Mouse (Mus musculus): ENCODE measurements around the gene Gm44511.
A peak's percentile ranks its signal among the peaks of the same experiment; 100 is the strongest.
"Not testable (repeated sequence)": the region's sequence is repeated elsewhere in the genome, so short reads cannot be mapped to it uniquely, and the experiment has no call there.

Gm44511 gene

DNA sequence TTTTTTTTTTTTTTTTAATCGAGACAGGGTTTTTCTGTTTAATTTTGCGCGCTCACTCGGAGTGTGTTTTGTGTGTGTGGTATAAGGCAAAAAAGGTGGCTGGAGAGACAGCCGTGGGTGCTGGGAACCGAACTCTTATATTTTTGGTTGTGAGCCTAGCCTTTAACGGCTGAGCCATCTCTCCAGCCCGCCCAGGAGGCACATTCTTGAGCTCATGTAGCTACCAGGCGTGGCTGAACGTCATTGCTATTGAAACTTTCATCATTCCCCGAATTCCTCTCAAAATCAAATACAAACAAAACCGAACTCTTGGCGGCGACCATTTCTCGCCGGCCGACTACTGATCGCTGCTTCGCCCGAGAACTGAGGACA is 27.4 kb downstream of the Gm44511 start:
- DNase-seq: peak; percentile 67 to 86

DNA sequence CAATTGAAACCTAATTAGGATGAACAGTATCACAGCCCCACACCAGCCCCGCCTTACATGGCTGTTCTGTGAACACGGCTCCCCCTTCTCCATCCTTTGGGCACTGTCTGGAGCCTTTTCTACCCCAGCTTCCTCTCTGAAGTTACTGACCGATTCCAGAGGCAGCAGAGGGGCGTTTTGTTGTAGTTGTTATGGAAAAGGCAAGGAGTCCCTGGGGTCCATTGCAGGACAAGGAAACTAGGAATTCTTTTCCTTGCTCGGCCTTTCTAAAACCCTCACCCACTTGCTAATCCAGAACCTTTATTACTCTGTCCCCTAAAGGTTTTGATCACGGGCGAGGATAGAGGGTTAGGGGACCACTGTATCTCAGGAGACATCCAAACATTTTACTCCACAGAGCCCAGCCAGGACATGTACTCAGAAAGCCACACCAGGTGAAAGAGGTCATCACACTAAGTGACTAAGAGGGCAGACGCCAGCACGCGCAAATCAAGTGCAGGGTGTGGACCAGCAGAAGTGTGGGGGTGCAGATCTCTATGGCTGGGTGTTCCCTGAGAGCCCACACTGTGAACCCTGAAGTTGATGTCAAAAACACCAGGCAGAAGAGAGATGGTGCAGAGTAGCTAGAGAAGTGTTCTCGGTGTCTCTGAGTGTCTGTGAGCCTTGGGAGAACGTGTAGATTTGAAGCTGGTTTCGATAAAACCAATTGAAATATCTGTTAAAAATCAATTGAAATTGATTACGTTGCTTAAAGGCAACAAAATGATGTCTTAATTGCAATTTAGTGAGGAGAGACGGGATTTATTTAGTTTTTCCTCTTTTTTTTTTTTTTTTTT is 28.0 kb downstream of the Gm44511 start:
- no peak for DNase-seq

DNA sequence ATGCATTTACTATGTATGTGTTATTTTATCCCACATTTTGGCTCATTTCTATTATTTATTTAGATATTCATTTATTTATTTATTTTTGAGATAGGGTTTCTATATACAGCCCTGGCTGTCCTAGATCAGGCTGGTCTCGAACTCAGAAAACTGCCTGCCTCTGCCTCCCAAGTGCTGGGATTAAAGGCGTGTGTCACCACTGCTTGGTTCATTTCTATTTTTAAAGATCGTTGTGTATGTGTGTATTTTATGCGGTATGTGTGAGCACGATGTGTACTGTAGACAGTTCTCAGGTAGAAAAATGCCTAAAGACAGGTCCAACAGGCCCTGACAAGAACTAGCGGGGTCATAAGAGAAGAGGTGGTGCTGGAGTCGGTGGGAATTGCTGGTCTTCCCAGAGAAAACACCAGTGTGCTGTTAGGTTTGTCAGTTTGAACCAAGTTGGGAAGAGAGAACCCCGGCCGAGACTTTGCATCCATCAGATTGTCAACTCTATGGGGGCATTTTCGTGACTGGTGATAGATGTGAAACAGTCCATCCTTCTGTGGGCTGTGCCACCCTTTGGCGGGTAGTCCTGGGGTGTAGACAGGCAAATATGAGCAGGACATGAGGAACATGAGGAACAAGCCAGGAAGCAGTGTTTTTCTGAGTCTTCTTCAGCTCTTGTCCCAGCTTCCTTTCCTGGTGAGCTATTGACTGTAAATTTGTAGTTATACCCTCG is 28.8 kb downstream of the Gm44511 start:
- DNase-seq: no peak

DNA sequence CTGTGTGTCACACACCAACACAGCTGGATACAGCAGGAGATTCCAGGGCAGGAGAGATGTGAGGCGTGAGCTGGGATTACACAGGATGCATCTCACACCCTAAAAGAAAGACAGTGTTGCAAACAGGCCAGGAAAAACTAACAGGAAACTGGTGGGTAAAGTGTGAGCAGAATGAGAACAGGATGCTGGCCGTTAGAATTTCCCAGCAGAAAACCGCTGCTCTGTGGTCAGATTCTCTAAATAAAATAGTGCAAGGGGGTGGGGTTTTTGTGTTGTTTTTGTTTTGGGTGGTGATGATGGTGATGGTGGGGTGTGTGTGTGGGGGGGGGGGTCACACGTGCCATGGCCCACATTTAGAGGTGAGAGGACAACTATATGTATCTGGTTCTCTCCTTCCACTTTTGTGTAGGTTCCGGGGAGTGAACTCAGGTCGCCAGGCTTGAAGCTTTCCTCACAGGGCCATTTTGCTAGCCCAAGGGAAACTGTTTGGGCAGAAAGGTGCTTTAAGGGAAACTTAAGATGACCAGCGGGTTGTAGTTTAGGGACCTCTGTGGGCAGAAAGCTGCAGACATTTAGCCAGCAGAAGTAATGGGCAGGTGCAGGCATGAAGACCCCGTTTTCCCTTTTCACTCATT is 29.7 kb downstream of the Gm44511 start:
- no peak for DNase-seq

DNA sequence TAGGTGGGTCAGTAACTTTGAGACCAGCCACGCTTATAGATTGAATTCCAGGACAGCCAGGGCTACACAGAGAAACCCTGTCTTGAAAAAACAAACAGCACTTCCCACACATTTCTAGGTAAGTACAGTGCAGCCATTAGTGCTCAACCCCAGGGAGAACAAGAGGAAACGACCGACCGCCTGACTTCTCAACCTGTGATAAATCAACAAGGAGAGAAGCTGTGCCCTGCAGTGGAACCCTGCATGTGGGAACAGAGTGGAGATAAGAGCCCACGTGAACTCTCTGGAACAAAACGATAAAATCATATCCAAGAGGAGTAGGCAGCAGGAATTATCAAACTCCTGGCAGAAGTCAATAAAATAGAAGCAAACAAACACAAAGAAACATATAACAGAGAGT is 32.4 kb downstream of the Gm44511 start:
- DNase-seq: no peak

DNA sequence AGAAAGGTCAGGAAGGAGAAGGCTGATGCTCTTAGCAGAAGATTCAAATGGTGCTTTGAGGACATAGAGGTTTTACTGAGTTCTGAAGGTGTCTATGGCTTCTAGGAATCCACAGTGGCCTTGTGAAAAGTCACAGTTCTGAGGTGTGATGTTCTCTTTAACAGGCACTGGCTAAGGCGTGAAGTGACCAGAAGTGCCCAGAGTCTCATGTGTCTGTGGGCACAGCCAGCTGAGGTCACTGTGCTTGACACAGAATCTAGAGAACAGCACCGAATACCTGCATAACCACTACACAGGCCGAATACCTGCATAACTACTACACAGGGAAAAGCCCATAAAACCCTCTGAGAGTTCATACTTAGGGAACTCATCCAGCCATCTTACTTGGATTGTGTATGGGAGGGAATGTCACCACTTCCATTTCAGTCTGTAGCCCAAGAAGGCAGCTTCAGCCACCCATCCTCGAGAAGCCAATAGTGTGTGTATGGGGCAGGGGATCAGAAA is 35.6 kb downstream of the Gm44511 start:
- DNase-seq: not testable (repeated sequence)

DNA sequence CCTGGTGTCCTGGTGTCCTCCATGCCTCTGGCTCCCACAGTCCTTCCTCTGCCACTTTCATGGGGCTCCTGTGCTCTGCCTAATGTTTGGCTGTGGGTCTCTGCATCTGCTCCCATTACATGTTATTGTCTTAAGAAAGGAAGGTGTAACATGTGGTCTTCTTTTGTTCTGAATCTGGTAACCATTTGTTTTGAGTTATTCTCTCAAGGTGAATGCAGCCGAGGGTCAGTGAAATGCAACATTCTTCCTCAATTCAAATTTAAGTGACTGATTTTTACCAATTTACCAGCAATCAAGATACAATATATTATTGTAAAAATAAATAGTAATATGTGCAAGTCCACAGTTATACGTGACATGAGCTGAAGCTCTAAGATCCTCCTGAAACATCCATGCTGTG is 37.0 kb downstream of the Gm44511 start, which contains the start of gene Klrb1c:
Gene Klrb1c (minus strand): TSS at position 101 of the 400 bp plus-strand sequence.
- no peak for DNase-seq

DNA sequence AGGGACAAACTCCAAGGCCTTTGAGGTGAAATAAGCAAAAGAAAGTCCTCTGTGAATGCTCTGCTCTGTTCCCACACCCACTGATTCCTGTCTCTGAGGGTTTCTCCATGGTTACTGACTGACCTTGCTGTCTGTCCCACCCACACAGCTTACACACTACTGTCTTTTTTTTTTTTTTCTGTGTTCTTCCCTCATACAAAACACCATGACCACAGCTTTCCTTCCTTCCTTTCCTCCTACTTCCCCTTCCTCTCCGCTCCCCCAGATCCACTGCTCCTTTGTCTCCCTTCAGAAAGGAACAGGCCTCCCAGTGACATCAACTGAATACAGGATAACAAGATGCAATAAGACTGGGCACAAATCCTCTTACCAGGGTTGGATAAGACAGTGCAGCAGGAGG is 37.6 kb downstream of the Gm44511 start:
- no peak for DNase-seq

DNA sequence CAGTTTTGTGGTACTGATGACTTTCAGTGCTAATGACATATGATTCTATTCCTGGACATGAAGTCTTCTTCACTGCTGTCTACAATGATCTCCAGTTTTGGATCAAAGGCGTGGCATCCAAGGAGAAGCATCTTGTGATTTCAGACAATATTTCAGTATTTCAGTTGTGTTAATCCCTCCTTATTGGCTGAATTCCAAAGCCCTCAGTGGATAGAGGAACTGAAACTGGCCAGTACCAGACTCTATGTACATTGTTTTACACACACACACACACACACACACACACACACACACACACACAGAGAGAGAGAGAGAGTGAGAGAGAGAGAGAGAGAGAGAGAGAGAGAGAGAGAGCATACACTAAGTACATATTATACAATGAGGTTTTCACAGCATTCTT is 39.7 kb downstream of the Gm44511 start:
- DNase-seq: not testable (repeated sequence)

DNA sequence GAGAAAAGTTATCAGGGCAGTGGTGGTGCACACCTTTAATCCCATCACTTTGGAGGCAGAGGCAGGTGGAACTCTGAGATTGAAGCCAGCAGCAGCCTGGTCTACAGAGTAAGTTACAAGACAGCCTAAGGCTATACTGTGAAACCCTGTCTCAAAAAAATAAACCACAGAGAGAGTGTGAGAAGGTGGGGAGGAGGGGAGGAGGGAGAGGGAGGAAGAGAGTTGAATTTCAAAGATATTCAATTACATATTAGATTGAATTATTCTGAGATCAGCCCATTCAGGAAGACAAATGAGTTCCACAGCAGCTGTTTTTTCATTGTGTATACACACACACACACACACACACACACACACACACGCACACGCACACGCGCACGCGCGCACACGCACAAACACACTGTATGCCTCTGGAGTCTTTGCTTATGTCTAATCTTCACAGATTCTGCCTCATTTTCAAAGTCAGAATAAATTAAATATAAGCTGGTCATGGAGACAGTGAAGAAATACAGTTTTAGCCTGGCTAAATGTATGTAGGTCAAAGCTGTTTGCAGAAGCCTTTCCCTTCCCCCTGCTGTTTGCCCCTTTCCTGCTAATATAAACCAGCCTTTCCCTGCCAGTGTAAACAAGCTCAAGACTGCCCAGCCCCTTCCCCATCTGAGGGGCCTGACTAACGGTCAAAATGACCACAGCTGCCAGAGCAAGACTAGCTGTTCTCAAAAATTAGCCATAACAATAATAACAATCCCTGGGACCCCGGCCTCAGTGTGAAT is 56.4 kb downstream of the Gm44511 start:
- DNase-seq: no peak

DNA sequence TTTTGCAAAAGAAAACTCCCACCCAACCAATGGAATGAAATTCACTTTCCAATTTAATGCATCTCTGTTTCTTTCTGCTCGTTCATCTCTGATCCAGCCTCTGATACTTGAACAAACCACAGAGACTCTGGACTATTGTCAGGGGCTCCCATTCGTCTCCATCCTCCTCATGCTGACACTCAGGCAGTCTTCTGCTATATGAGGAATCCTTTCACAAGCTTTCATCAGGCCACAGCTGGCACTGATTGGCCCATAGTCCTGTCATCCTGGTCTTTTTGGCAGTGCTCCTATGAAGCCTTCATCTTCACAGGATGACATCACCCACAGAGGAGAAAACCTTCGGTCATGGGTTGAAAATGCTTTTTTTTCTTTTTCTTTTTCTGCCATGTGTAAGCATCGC is 58.1 kb downstream of the Gm44511 start:
- DNase-seq: no peak

DNA sequence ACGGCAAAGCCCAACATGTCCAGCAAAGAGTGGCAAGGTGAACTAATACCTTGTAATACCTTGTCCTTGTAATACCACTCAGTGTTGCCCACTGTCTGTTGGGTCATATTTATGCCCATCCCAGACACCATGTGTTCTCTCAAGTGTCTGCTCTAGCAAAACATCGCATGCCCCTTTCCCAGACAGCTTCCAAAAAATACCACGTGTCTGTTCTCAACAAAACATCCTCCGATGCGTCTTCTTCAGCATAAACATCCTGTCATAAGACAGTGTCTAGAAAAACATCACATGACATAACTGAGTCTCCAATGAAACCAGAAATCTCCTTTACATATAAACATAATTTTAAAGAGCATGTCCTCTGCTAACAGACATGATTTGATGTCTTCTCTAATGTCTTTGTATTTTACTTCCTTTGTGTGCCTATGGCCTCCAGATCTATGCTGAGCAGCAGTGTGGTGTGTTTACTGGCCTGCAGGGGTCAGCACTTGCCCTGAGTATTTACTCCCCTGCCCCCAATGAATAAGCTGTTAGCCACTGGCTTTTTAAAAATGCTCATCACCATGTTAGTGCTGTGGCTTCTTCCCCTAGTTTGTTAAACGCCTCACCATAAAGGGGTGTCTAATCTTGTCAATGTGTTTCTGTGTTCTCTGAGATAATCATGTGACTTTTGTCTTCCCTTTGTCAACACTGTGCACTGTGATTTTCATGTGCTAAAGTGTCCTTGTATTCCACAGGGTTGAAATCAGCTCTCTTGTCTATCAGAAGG is 59.4 kb downstream of the Gm44511 start:
- DNase-seq: peak; percentile 32 to 61

DNA sequence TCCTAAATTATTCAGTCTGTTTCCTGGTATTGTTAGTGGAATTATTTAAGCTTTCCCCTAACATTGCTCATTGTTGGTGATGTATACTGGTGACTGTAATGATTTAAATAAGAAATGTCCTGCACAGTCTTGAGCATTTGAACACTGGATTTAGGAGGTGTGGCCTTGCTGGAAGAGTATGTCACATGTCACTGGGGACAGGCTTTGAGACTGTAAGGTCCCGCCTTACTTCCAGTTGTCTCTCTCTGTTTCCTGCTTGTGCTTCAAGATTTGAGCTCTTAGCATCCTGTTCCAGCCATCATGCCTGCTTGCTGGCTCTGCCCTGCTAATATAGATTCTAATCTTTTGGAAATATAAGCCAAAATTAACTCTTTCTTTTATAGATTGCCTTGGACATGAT is 60.9 kb downstream of the Gm44511 start:
- DNase-seq: no peak

DNA sequence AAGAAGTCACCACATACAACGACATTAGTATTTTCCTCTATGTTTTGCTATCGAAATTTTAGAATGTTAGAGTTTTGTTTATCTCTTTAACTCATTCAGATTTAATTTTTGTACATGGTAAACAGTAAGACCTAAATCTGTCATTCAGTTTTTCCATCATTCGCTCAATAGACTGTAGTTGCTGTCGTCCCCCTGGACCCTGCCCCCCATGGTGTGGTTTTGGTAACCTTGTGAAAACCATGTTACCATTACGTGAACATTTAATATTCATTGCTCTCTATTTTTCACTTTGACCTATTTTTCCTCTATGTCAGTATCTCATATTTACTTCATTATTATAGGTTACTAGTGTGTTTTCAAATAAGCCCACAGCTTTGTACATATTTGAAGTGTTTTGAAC is 61.5 kb downstream of the Gm44511 start:
- DNase-seq: no peak

DNA sequence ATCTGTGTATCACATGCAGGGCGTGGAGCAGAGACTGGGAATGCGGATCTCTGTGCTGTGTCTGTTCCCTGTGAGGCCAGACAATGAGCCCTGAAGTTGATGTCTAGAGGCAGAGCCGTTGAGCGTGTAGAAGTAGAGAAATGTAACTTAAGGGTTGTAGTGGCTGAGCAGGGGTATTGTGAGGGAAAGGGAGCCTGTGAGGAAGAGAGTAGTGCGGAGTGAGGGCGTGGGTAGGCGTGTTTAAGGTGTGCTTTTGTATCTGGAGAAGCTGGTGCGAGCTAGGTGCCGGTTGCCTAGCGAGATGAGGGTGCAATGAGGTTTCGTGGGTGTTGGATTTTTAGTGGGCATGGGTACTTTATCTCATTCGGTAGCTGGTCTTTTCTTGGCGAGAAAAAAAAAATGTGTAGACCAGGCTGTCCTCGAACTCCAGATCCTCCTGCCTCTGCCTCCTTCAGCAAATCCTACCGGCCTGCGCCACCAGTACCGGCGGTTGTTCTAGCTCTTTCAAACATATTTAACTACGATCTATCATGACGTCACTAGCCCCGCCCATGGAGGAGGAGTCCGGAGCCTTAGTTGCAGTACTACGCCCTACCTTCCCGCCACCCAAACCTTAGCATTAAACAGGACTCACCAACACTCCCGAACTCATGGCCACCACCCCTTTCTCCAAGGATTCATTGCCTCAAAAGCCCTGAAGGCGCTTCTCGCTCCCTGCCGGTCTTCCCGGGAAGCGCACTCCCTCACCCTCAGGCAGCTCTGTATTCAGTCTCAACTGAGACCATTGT is 62.2 kb downstream of the Gm44511 start:
- DNase-seq: peak; percentile 98 to 99

DNA sequence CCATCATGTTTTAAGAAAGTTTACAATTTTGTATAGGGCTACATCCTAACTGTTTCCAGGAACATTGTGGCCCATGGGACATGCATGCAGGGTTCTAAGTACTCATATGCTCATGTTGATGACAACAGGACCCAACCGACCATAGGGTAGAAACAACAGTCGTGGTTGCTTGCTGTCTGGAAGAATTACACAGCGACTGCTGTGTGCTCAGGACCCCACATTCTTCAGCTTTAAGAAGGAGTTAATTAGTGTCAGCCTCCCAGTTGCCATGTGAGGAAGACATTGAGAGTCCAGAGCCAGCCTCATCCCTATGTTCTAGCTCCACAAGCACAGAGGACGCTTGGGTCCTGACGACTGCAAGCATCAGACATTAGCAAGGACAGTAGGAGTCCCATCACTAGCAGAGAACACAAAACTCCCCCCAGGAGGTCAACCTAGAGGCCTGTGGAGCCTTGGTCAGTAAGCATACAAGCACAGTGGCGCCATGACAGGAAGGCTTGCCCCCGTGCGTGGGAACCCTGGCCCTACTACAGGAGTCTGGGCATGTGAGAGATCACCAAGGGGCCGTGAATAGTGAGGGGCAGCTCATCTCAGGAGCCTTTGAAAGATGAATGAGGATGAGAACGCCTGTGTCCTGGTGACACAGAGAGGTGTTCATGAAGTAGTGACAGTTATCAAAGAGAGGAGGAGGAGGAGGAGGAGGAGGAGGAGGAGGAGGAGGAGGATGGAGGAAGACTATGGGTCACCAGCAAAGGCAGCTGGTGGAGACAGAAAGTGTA is 63.0 kb downstream of the Gm44511 start:
- not testable (repeated sequence) for DNase-seq

DNA sequence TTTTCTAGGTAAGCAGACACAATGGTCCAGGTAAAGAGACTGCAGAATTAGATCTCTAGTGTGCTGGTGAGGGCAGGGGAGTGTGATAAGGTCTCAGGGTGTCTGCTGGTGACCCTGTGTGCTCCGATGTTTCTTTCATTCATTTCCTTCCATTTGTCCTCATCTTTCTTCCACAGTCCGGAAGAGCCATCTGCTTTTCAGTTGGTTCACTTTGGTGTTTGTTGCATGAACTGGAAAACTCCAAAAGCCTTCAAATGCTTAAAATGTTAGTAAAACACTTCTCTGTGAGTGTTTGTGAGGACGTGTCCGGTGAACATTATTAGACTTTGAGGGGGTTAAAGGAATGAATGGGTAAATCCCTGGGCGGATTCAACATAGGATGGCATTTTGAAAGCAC is 65.0 kb downstream of the Gm44511 start:
- DNase-seq: no peak

DNA sequence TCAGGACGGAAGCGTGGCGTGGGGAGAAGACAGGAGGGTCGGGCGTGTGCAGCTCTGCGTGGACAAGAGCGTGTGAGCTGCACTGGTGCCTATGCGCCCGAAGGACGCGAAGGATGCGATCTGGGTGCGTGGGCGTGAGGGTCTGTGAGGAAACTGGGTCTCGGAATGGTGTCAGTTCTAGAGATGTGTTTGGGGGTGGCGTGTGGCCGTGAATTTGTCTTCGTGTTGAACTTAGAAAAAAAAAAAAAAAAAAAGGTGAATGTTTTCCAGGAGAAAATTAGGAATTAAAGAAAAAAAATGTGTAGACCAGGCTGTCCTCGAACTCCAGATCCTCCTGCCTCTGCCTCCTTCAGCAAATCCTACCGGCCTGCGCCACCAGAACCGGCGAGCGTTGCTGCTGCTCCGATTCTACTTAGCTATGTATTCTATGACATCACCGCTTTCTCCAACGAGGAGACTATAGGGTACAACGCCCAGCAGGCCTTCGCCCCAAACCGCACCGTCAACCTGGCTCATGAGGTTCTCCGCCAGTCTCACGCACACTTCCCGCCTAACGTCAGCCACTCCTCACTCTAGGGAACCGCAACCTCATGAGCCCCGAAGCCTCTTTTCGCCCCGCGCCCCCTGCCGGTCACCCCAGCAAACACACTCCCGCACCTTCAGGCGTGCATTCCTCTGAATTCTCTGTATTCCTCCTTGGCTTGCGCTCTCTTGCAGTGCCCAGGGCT is 65.5 kb downstream of the Gm44511 start:
- peak; percentile 87 to 91 for DNase-seq

DNA sequence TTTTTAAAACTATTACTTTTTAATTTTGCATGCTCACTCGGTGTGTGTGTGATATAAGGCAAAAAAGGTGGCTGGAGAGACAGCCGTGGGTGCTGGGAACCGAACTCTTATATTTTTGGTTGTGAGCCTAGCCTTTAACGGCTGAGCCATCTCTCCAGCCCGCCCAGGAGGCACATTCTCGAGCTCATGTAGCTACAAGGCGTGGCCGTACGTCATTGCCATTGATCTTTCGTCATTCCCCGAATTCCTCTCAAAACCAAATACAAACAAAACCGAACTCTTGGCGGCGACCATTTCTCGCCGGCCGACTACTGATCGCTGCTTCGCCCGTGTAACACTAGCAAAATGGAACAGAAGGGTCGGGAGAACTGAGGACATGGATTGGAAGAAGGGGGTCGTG is 66.1 kb downstream of the Gm44511 start:
- peak; percentile 87 to 96 for DNase-seq
